Mouse (Mus musculus) telencephalon, adult 2 months (tissue): ENCODE results near the gene Rsph1.
"Not testable (repeated sequence)": the region's sequence is repeated elsewhere in the genome, so short reads cannot be mapped to it uniquely, and the experiment has no call there.

ENCODE experiments used
- DNase-seq: peaks from one replicate; pipeline ENCODE4 v3.0.0-alpha.2; 2011; ENCODE audit warnings: low read depth, low spot score

Rsph1 gene

DNA sequence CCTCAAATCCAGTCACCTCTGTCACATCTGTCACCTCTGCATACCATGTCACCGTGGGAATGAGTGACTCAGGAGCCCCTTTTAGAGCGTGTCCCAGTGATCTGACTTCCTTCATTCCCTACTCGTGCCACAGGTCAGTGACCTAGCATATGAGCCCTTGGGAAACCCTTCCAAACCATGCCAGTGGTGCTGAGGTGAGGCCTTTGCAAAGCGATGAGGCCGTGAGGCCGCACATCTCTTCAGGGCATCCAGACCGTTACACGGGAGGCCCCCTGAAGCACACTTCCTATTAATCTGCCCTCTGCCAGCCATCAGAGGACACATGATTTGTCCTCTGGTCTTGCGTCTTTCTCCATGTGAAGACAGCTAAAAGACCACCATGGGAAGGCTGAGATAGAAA lies 2.4 kb upstream of the Rsph1 start:
- no peak for DNase-seq

DNA sequence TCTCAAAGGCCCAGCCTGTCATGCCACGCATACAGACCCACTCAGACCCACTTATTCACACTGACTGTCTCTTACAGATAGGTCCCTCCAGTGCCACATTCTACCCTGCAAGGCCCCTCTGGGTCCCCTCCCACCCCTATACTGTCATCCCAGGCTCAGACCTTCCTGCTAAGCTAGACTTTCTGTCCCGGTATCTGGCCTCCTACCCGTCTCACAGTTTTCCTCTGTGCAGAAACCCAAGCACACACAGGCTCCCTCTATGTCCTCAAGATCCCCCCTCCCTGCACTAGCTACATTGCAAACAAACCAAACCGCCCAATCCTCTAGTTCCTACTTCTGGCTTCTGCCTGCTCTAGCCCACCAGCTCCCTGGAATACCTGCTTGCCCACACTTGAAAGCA lies 748 bp upstream of the Rsph1 start:
- DNase-seq, result no peak

DNA sequence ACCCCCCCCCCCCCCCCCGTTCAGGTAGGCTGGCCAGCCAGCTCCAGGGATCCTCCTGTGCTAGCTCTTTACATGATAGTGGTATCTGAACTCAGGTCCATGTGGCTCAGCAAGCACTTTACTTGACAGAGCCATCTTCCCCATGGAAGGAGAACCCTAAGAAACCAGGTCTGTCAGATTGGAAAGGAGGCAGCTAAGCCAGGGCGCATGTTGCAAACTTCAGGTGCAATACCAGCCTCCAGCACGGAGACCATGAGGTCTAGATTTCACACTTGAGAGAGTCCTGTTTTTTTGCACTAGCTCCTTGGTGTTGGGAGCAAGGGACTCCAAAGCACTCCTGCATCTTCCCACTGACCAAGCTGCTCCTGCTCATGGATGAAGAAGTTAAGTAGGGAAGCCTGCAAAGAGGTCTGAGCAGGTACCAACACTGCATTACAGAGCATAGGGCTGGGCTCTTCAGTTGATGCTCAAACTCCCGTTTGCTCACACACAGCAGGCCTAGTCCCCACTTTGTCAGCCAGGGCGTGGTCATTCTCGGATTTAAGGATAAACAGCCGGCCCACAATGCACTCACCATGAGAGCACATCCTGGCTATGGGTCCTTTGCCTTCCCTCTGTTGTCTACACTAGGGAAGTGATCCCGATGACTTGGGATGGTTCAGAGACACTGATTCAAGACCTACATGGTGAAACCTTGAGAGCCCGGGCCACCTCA lies 819 bp downstream of the Rsph1 start:
- no peak for DNase-seq

DNA sequence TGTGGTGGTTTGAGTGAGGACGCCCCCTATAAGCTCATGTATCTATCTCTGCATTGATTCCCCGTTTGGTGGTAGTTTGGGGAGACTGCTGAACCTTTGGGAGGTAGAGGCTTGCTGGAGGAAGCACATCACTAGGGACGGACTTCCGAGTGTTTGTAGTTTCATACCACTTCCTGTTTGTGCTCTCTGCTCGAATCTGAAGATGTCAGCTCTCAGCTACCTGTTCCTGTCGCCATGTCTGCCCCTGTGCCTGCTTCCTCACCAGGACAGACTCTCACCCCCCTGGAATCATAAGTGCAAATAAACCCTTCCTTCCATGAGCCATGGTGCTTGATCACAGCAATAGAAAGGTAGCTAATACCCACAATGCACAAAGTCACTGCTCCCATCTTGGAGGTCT lies 2.0 kb downstream of the Rsph1 start:
- no peak for DNase-seq

DNA sequence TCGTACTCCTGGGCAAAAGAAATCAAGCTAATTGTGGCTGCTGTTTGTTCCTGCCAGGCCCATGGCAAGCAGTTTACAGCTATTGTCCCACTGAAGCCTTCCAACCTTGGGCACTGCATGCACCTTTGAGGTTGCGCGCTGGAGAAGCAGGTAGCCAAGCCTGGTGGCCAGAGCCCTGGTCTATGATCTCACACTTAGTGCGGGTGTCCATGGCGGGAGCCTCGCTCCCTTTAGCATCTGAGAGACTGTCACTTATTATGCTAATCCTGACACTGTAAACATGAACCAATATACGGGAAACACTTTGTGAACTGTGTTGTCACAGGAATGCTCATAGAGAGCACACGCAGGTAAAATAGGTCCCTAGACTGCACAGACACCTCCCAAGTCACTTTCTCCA lies 3.6 kb downstream of the Rsph1 start:
- DNase-seq, result no peak

DNA sequence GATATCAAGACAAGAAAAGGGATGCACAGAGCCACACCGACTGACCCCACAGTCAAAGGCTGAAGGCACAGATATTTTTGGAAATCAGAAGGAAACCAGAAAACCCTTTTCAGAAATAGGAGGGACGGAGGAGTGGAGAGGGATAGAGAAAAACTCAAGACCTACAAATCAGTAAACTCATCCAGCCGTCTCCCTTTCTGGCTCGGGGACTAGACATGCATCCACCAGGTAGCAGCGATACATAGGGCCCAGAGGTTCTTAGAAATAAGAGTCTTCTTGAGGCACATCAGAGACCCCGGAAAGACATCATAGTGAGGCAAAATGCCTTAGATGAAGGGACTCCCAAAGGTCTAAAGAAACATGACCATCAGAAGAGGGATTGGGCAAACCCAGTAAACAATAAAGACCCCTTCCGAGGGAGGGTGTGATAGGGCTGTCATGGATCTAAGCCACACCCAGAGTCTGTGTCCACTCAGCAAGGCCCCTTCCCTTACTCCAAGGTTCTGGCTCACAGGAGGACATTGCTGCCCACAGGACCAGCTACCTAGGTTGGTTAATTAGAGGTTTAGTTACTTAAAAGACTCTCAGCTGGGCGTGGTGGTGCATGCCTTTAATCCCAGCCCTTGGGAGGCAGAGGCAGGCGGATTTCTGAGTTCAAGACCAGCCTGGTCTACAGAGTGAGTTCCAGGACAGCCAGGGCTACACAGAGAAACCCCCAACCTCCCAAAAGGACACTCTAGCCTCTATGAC lies 4.6 kb downstream of the Rsph1 start:
- no peak for DNase-seq

DNA sequence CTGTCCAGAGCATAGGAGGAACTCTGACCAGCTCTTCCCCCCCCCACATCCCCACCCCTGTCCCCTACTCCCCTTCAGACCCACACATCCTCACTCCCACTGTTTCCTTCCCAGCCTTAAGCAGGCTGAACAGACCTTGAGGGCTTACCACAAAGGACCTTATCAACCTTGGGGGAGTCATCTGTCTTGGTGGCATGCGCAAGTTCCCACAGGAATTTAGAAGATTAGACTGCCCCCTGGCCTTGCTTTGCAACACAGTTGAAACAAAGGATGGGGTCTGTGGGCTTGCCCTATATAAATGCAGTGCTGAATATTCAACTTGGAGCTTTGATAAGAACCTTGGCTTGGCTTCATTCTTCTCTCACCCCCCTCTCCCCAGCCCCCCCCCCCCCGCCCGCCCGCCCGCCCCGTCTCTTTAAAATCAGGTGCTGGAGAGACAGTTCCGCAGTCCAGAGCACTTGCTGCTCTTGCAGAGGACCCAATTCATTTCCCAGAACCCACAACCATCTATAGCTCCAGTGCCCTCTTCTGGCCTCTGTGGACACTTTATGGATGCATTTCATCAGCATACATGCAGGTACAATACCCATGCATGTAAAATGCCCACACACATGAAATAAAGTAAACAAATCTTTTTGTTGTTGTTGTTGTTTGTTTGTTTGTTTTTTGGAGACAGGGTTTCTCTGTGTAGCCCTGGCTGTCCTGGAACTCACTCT lies 5.9 kb downstream of the Rsph1 start:
- DNase-seq, result no peak

DNA sequence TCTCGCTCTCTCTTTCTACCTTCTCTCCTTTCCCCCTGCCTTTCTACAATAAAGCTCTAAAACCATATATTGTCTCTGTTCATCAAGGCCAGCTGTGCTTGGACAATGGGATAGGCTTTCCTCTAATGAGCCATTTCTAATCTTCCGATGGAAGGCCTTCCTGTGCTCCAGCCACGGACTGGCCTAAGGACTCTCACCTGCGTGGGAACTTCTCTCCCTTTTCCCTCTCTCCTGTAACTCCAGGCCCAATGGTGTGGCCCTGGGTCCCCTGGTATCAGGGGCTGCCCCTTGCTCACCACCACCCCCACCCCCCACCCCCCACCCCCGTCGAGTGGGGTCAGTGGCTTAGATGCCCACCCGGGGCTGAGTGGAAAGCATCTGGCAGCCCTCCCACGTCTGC lies 6.4 kb downstream of the Rsph1 start:
- not testable (repeated sequence) for DNase-seq

DNA sequence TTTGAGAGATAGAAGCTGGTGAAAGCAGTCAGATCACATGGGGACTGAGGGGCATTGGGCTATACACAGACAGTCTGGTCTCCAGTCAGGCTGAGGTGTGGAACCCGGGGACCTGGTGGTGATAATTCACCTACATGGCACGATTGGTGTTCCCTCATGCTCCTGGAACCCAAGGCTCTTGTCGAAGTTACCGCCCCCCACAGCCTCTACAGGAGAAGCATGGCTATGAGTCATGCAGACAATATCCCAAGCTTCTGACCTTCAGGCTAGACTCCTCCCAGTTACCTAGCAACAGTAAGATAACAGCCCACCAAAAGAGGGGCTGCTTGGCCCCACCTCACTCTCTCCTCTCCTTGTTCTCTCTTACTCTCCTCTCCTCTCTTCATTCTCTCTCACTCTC lies 6.9 kb downstream of the Rsph1 start:
- DNase-seq, result no peak

DNA sequence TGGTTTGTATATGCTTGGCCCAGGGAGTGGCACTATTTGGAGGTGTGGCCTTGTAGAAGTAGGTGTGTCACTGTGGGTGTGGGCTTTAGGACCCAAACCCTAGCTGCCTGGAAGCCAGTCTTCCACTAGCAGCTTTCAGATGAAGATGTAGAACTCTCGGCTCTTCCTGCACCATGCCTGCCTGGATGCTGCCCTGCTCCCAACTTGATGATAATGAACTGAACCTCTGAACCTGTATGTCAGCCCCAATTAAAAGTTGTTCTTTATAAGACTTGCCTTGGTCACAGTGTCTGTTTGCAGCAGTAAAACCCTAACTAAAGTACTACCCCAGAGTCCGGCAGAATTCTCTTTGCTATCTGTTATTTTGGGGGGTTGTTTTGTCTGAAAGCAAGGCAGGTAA lies 7.4 kb downstream of the Rsph1 start:
- no peak for DNase-seq

DNA sequence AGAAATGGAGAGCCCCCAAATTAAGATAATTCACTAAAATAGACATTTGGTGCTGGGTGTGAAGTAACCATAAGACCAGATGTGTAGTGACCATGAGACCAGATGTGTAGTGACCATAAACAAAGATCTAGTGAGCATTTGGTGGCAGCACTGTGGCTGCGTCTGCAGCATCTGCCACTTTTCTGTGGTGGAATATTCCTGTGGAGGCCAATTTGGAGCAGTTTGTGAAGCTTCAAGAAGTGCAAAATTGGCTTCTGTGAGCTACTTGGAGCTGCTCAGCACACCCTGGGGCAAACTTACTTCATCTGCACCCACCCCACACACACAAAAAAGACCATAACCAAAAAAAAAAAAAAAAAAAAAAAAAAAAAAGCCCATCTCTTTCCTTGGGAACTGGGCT lies 9.2 kb downstream of the Rsph1 start:
- DNase-seq, result no peak

DNA sequence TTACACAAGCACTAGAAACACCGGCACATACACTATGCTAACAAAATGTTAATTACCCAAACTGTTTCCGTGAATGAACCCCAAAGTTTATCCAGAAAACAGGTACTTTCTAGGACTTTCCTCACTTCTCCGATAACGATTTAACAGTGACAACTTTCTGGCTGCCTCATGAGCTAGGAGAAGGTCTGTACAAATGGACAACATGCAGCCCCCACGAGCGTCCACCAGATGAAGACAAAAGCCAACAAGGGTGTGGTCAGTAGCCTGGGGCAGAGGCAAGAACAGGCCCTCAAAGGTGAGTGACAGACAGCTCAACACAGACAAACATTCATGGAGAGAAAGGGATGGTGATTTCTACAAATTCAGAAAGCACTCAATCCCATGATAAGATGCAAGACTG lies 9.6 kb downstream of the Rsph1 start:
- DNase-seq, result no peak

DNA sequence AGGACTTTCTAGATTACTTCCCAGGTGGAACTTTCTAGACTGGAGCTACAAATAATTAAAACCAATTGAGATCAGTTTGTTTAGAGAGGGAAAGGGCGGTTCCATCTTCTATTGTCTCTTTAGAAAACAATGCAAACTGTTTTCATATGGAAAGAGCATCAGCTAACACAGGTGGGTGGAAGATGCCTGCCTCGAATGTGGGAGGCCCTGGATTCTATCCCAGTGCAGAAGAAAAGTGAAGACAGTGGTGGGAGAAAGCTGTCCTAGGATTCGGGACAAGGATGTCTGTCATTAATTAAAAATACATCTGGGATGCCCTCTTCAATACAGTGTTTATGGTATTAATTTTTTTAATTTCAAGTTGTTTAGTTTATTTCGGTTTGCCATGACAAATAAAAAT lies 10.0 kb downstream of the Rsph1 start:
- no peak for DNase-seq

DNA sequence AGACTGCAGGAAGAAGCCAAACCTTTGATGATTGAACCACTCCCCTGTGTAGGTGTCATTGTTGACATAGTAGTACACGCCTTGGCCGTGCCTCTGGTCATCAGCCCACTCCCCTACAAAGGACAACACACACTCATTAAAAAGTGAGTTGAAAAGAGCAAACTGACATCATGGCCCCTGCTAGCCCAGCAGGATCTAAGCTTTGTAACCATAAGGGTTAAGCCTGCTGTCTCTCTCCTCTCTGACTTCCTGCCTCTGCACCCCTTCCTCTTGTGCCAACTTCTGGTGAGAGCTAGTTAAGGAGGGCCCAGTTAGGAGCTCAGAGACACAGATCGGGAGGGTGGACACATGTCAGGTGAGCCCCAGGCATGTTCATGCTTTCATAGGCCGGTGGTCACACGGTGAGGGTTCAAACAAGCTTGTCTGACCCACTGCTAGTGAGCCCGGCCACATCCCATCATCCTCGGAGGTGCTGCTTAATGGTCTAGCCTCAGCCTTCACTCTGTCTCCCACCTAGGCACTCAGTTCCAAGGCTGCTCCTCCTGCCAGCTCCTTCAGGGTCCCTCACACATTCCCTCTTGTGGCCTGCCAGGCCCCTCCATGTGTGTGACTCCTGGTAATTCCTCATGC lies 10.7 kb downstream of the Rsph1 start:
- no peak for DNase-seq

DNA sequence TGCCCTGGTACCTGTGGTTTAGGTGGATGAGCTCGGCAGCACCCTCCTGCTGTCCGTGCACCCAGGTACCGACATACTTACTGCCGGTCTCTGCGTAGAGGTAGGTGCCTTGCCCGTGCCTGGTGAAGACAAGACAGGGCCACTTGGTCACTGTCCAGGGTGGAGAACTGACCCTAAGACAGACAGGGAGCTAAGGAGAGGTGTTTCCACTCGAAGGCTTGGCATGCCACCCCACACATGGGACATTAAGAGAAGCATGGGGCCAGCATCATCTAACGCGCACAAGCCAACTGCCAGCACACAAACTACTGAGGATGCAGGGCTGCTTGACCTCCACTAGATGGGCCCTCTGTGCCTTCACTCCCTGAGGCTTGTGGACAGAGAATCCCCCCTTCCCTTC lies 11.4 kb downstream of the Rsph1 start:
- no peak for DNase-seq

DNA sequence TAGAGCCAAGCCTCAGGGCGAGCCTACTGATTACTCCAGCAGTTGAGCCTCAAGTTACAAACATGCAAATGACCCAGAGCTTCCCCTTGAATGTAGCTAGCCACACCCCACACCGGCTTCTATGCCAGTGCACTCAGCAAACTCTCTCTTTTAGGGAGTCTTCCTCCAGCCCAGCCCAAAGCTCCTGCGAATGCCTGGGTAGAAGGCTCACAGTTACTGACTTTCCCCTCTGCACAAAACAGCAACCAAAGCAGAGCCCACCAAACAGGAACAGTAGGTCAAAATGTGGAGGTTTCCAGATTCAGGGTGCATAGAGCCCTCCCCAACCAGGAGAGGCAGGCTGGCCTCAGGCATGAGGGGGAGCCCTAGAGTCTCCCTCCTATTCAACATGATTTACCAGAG lies 12.0 kb downstream of the Rsph1 start:
- DNase-seq, result no peak

DNA sequence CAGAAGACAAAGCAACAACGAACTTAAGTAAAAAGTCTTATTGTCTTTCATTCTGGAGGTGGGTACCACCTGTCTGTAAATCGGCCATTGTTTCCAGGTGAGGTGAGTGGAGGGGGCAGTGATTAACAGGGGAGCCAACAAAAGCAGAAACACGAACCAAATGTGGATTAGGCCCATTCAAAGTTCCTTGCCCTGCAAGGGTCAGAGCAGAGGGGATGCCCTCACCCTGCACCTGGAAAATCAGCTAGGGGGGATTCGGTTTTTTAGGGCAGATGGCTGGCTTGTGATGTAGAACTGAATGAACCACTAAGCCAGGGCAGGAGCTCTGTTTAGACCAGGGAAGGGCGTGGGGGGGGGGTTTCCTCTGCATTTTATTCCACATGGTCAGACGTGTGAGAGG lies 12.8 kb downstream of the Rsph1 start:
- DNase-seq, result no peak

DNA sequence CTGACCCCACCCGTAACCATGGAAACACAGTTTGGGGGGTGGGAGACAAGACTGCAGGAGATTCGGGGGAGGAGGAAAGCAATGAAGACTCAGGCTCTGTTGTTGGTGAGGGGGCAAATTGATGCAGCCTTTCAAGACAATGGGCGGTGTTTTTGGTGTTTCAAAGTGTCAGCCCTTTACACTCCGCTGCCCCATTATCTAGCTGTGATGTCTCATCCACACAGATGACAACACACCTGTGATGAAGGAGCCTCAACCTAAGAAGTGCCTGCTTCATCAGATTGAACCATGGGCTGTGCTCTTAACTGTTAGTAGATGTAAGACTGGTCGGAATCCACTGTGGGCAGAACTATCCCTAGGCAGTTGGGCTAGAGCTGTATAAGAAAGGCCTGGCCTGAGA lies 13.4 kb downstream of the Rsph1 start:
- no peak for DNase-seq

DNA sequence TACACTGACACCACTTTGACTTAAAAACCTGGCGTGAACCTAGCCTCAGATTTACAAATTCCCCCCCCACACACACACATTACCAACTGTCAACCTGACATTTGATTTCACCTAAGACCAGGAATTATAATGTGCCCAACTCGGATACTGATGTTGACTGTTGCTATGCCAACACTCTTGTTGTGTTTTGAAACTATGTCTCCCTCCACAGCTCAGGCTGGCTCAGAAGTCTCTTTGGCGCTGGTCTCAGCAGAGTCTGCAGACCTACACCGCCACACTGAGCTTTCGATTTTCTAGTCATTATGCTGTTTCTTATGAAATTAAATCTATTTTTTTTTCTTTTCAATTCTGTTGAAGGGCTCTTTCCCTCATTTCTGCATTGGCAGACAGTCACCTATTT lies 14.5 kb downstream of the Rsph1 start:
- DNase-seq, result no peak

DNA sequence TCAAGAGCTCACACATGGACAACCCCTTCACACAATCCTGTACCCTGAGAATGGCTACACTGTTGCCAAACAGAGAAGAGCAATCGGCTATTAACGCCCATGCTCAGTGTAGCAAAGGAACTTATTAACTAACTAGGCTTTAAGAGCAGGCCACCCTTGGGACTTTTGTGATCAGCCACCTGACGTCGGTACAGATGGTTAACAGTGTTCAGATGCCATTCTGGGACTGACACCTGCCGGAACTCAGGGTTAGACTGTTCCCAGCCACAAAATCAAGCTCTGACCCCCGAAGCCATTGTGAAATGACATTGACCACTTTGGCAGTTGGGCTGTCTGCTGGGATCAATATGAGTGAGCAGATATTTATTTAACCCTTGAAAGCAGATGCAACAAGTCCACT lies 15.8 kb downstream of the Rsph1 start:
- DNase-seq, result no peak

DNA sequence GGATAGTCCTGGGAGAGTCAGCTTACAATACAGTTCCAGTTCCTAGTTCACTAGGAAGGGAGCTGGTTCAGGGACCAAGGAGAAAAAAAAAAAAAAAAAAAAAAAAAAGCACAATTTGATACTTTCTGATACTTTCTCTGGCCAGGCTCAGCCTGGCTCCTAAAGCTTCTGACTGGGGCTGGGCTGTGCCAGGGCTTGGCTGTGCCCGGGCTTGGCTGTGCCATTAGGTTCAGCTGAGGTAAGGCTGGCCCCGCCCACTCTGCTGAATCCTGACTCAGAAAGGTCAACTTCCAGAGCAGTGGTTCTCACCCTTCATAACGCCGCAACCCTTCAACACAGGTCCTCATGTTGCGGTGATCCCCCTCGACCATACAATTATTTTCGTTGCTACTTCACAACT lies 16.8 kb downstream of the Rsph1 start:
- no peak for DNase-seq

DNA sequence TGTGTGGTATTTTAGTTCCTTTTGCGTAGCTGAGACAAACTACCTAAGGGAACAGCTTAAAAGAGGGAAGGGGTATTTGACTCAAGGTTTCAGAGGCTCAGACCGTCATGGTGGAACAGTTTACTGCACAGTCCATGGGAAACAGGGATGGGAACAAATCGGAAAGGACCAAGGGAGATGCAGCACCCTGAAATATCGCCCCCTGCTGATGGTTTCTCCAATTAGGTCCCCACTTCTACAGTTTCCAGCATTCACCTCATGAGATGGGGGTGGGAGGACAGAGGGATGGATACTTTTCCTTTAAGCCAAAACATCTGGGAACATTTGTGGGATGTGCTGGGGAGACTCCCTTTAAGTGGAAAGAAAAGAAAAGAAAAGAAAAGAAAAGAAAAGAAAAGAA lies 17.4 kb downstream of the Rsph1 start:
- no peak for DNase-seq
